In the genomic region with DNA sequence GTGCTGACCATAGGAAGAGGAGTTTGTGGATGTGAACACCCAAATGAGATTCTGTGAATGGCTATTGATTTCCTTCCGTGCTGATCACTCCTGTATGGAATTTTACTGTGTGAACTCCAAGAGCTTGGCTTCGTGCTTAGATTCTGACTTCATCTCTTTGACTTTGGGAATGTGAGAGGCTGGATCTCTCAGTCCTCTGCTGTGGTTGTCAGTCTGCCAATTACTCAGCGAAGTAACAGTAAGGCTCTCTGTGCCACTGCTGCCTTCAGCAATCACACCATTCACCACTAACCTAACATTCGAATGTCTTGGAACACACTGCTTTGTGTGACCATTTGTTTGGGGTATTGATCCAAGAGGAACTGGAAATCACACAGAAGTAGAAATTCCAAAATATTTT, we compare ENCODE assay signal across 16 mouse cellular contexts.
"Had no signal": no experiment of that assay in that cellular context is flagged by ENCODE, and none has a peak within 500 bp of the region (broad histone marks: within the 10 kb centered on the region; RNA-seq: fewer than 3 reads in every experiment).

No protein-coding gene starts in this region.

- H3K27me3 ChIP-seq: limb, embryonic 13.5 days; midbrain, embryonic 12.5 days; neural tube, embryonic 15.5 days had no signal

- H3K9me3 ChIP-seq: limb, embryonic 13.5 days; midbrain, embryonic 12.5 days; neural tube, embryonic 15.5 days had no signal

- H3K36me3 ChIP-seq: limb, embryonic 13.5 days; midbrain, embryonic 12.5 days; neural tube, embryonic 15.5 days had no signal

- H3K4me1 ChIP-seq: midbrain, embryonic 12.5 days; neural tube, embryonic 15.5 days had no signal

- H3K4me2 ChIP-seq: limb, embryonic 13.5 days; midbrain, embryonic 12.5 days; neural tube, embryonic 15.5 days had no signal

- H3K9ac ChIP-seq: limb, embryonic 13.5 days; liver, embryonic 14.5 days; midbrain, embryonic 12.5 days; neural tube, embryonic 15.5 days had no signal

- H3K4me3 ChIP-seq: layer of hippocampus, adult 2 months; limb, embryonic 13.5 days; midbrain, embryonic 12.5 days; myocyte; neural tube, embryonic 15.5 days had no signal

- DNase-seq: kidney, adult 9 months; kidney, postnatal 10 days; kidney, postnatal 4 days; left cerebral cortex, postnatal 4 days; lung, adult 18-20 months; right cerebral cortex, adult 18-20 months; right cerebral cortex, postnatal 25 days; thymus, adult 18-20 months; thymus, postnatal 25 days had no signal

- H3K27ac ChIP-seq: layer of hippocampus, adult 2 months; limb, embryonic 13.5 days; liver, embryonic 14.5 days; midbrain, embryonic 12.5 days; neural tube, embryonic 15.5 days; stomach, postnatal 0 days had no signal
